Mouse (Mus musculus): ENCODE data around the gene Ablim1. TPM values are rescaled to one million over a fixed set of nuclear protein-coding genes. Genes with fewer than 3 reads are reported as not detected.

Ablim1 gene
- polyA plus RNA-seq, 1 experiment from 2014 or later: 29.2 TPM

DNA sequence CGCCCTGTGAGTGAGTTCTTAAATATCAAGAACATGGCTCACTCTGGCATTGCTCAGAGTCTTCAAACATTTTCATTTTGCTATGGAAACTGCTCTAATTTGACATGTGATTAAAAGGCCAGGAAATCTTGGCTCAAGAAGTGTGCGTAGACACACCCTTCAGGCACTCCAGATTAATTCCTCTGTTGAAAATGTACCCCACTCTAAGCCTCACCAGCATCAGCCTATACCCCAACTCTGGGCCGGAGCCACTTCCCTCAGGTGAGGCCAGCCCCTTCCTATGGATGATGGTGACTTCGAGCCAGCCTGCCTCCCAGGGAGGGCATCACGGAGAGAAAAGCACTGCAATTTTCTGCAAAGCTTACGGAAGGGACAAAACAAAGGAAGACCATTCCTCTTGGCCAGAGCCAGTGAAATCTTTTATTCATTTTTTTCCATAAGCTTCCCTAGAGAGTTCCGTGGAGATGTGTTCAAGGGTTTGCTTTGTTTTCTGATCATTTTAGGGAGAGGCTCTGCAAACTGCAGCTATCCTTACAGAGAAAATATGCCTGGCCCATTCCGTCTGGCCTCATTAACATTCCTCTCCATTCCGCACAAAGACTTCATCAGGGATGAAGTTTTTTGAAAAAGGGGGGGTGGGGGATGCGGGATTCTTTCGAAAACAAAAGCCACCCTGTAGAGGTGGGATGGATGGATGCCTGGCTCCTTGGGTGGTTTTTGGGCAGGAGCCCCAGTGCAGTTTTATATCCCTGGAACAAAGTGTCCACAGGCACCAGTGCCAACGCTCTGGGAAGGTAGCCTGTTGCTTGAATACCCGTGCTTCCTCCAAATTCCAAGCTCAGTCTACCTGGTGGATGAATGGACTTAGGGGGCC lies 236.7 kb downstream of the Ablim1 start:
- H3K9ac ChIP-seq (ENCODE audit: low read depth, low read length): no peak overlapping the region
- H3K27me3 ChIP-seq (replicated peaks; ENCODE audit: control insufficient read depth, insufficient read depth, low read length): no peaks in the 10 kb centered on the region
- H3K4me3 ChIP-seq (ENCODE audit: low read length): no peak overlapping the region
- H3K36me3 ChIP-seq (ENCODE audit: control insufficient read depth, insufficient read depth, low read length): no peaks in the 10 kb centered on the region
- no peak overlapping the region for H3K27ac ChIP-seq (ENCODE audit: low read length)
- ATAC-seq: no peak
- WGBS: 70% methylated on average over 13 of the region's 13 CpGs
- no peaks in the 10 kb centered on the region for H3K9me3 ChIP-seq (ENCODE audit: control insufficient read depth, low read length)
- H3K4me2 ChIP-seq (ENCODE audit: low read depth, low read length): no peak overlapping the region
- peaks cover 7% of the 10 kb centered on the region for H3K4me1 ChIP-seq (ENCODE audit: control insufficient read depth, insufficient read depth, low read length)

DNA sequence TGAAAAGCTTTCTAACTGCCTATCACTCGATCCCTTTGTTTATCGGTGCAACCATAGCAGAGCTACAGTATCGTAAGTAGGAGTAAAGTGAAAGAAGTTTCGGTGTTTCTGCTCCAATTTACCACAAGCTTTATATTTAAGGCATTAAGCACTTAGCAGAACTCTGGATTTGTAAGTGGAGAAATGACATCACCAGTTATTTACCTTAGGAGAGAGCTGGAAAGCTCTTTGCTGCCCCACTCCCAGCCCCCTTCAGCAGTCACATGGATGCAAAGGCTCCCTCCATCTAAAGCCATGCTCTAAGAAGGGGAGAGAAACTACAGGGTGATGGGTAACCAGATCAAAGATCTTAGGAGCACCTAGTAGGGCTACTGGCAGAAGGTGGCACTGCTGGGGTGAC lies 241.3 kb downstream of the Ablim1 start:
- no peak overlapping the region for H3K9ac ChIP-seq (ENCODE audit: low read depth, low read length)
- no peak overlapping the region for H3K27ac ChIP-seq (ENCODE audit: low read length)
- 75% methylated on average over 4 of the region's 4 CpGs for WGBS
- no peaks in the 10 kb centered on the region for H3K36me3 ChIP-seq (ENCODE audit: control insufficient read depth, insufficient read depth, low read length)
- no peak overlapping the region for H3K4me2 ChIP-seq (ENCODE audit: low read depth, low read length)
- ATAC-seq: no peak
- no peak overlapping the region for H3K4me3 ChIP-seq (ENCODE audit: low read length)
- H3K4me1 ChIP-seq (ENCODE audit: control insufficient read depth, insufficient read depth, low read length): no peaks in the 10 kb centered on the region; the same call in 1 of the 2 replicates
- H3K27me3 ChIP-seq (replicated peaks; ENCODE audit: control insufficient read depth, insufficient read depth, low read length): no peaks in the 10 kb centered on the region
- no peaks in the 10 kb centered on the region for H3K9me3 ChIP-seq (ENCODE audit: control insufficient read depth, low read length)

DNA sequence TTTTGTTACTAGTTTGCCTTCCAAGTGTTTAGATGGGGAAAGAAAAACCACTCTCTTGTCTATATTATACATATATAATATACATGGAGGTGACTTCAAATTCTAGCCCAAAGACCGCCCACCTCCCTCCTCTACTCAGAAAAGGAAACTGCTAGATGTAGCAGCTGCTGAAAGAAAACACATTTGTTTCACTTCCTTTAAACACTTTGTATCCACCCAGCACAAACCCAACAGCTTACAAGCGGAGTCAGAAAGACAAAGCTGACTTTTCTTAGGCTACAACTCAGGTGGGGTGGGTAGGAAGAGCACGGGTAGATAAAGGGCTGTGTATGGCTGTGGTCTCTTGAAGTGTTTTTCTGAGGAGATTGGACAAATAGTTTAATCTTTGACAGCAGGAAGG lies 242.0 kb downstream of the Ablim1 start:
- H3K4me3 ChIP-seq (ENCODE audit: low read length): no peak overlapping the region

DNA sequence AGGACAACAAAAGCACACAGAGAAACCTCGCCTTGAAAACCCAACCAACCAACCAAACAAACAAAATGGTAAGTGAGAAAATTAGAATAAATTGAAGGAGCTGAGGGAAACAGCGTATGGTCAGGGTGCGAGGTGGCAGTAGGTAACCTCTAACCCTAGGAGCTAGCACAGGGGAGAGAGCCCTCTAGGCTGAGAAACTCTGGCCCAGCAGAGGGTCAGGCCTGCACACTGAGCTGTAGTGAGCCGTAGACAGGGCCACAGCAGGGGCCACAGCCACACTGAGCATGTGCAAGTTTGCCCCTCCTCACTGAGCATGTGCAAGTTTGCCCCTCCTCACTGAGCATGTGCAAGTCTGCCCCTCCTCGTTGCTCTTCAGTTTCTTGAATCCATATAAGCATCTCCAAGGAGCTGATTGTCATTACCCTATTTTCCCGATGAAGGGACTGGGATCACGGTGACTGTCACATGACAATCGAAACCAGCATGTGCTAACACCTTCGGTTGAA lies 247.6 kb downstream of the Ablim1 start:
- no peak for ATAC-seq

More for the DNA sequence above, 242.0 kb downstream of the Ablim1 start:
- Histone ChIP-seq H3K9me3 (ENCODE audit: control insufficient read depth, low read length) (no peaks in the 10 kb centered on the region), H3K36me3 (ENCODE audit: control insufficient read depth, insufficient read depth, low read length) (no peaks in the 10 kb centered on the region), H3K27me3 (replicated peaks; ENCODE audit: control insufficient read depth, insufficient read depth, low read length) (no peaks in the 10 kb centered on the region), H3K4me1 (ENCODE audit: control insufficient read depth, insufficient read depth, low read length) (no peaks in the 10 kb centered on the region; the same call in 1 of the 2 replicates), H3K27ac (ENCODE audit: low read length) (no peak overlapping the region), H3K4me2 (ENCODE audit: low read depth, low read length) (no peak overlapping the region), H3K9ac (ENCODE audit: low read depth, low read length) (no peak overlapping the region)
- WGBS: 48% methylated on average over 3 of the region's 3 CpGs
- ATAC-seq: no peak

DNA sequence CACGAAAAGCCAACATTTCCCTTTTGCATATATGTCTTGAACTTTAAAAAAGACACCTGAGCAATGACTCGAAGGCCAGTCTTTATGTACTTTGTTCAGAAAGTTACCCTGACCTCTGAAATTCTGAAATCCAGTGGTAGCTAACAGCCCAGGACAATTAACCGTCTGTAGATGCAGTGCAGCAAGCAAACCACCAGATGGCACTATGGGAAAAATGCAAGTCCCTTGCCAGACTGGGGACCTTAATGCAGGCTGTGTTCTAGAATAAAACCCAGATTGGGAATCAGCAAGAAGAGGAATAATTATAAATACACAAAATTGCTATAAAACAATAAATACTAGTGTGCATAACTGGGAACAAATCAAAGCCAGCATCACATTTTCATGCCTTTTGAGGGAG lies 248.4 kb downstream of the Ablim1 start:
- Histone ChIP-seq H3K27me3 (replicated peaks; ENCODE audit: control insufficient read depth, insufficient read depth, low read length) (no peaks in the 10 kb centered on the region), H3K27ac (ENCODE audit: low read length) (no peak overlapping the region), H3K36me3 (ENCODE audit: control insufficient read depth, insufficient read depth, low read length) (no peaks in the 10 kb centered on the region), H3K9ac (ENCODE audit: low read depth, low read length) (no peak overlapping the region), H3K4me2 (ENCODE audit: low read depth, low read length) (no peak overlapping the region), H3K4me1 (ENCODE audit: control insufficient read depth, insufficient read depth, low read length) (no peaks in the 10 kb centered on the region), H3K4me3 (ENCODE audit: low read length) (no peak overlapping the region), H3K9me3 (ENCODE audit: control insufficient read depth, low read length) (no peaks in the 10 kb centered on the region)
- ATAC-seq: no peak
- 38% methylated on average over 3 of the region's 3 CpGs for WGBS

More for the DNA sequence above, 247.6 kb downstream of the Ablim1 start:
- H3K9ac ChIP-seq (ENCODE audit: low read depth, low read length): no peak overlapping the region
- H3K27ac ChIP-seq (ENCODE audit: low read length): no peak overlapping the region
- no peaks in the 10 kb centered on the region for H3K4me1 ChIP-seq (ENCODE audit: control insufficient read depth, insufficient read depth, low read length)
- H3K9me3 ChIP-seq (ENCODE audit: control insufficient read depth, low read length): no peaks in the 10 kb centered on the region
- no peak overlapping the region for H3K4me3 ChIP-seq (ENCODE audit: low read length)
- no peak overlapping the region for H3K4me2 ChIP-seq (ENCODE audit: low read depth, low read length)
- no peaks in the 10 kb centered on the region for H3K27me3 ChIP-seq (replicated peaks; ENCODE audit: control insufficient read depth, insufficient read depth, low read length)
- 91% methylated on average over 9 of the region's 9 CpGs for WGBS
- no peaks in the 10 kb centered on the region for H3K36me3 ChIP-seq (ENCODE audit: control insufficient read depth, insufficient read depth, low read length)

DNA sequence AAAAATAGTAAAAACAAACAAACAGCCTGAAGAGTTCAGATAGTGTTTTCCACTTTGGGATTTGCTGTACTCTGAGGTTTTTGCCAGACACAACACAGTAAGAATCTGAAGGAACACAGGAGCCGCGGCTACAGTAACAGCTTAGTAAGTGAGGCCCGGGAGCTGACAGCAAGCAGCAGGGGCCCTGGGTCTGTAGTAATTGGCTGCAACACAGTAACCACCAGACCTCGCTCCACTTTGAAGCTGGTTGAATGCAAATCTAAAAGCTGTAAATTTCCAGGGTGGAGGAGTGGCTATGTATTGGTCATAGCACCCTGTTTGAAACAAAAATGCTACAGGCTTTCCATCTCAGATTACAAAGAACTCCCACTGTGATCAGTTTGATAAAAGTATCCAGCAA lies 252.0 kb downstream of the Ablim1 start:
- H3K4me3 ChIP-seq (ENCODE audit: low read length): no peak overlapping the region
- peaks cover 3% of the 10 kb centered on the region for H3K36me3 ChIP-seq (ENCODE audit: control insufficient read depth, insufficient read depth, low read length)
- H3K4me2 ChIP-seq (ENCODE audit: low read depth, low read length): no peak overlapping the region
- 73% methylated on average over 4 of the region's 4 CpGs for WGBS
- no peak overlapping the region for H3K27ac ChIP-seq (ENCODE audit: low read length)
- H3K9me3 ChIP-seq (ENCODE audit: control insufficient read depth, low read length): peaks cover 2% of the 10 kb centered on the region; the same call in 1 of the 2 replicates
- H3K9ac ChIP-seq (ENCODE audit: low read depth, low read length): no peak overlapping the region
- H3K27me3 ChIP-seq (replicated peaks; ENCODE audit: control insufficient read depth, insufficient read depth, low read length): no peaks in the 10 kb centered on the region
- no peaks in the 10 kb centered on the region for H3K4me1 ChIP-seq (ENCODE audit: control insufficient read depth, insufficient read depth, low read length)
- ATAC-seq: no peak

DNA sequence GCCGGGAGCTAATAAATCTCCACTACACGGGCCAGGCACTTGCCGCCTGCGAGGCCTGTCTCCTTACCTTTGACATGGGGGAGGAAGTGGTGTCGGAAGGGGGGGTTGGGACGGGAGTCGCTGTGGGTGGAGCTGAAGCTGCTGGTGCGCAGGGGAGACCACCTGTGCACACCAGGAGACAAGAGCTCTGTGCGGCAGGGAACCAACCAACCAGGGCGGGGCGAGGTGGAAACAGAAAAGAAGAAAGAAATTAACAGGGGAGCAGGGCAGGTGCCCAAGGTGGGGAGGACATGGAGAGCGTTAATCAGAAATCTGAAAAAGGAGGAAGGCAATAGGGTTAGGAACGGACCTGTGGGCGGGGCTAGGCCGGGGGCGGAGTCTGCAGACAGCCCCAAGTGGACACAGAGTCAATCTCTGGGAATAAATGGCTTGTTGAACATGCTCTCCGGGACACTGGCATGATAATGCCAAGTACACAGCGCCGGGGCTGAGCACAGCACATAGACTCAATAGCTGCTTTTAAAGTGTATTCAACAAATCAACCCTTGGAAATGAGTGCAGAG lies 255.6 kb downstream of the Ablim1 start:
- Histone ChIP-seq H3K9ac (ENCODE audit: low read depth, low read length) (no peak overlapping the region), H3K9me3 (ENCODE audit: control insufficient read depth, low read length) (peaks cover 5% of the 10 kb centered on the region; the same call in 1 of the 2 replicates), H3K27ac (ENCODE audit: low read length) (no peak overlapping the region), H3K27me3 (replicated peaks; ENCODE audit: control insufficient read depth, insufficient read depth, low read length) (no peaks in the 10 kb centered on the region), H3K36me3 (ENCODE audit: control insufficient read depth, insufficient read depth, low read length) (peaks cover 6% of the 10 kb centered on the region), H3K4me1 (ENCODE audit: control insufficient read depth, insufficient read depth, low read length) (no peaks in the 10 kb centered on the region), H3K4me3 (ENCODE audit: low read length) (no peak overlapping the region), H3K4me2 (ENCODE audit: low read depth, low read length) (no peak overlapping the region)
- 48% methylated on average over 19 of the region's 19 CpGs for WGBS
- no peak for ATAC-seq

DNA sequence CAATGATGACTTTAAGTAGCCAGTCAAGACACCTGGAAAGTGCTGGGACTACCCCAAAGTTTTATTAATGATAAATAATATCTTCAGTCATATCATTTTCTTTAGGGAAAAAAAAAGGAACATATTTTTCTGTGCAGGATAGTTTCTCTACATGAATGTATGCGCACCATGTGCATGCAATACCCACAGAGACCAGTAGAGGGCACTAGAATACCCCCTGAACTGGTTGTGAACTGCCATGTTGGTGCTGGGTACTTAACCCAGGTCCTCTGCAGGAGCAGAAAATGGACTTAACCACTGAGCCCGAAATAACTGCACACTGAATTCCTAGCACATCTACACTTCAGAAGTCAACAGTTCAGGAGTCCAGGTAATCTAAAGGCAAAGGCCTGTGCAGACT lies 257.2 kb downstream of the Ablim1 start:
- Histone ChIP-seq H3K9me3 (ENCODE audit: control insufficient read depth, low read length) (peaks cover 5% of the 10 kb centered on the region; the same call in 1 of the 2 replicates), H3K4me1 (ENCODE audit: control insufficient read depth, insufficient read depth, low read length) (no peaks in the 10 kb centered on the region), H3K27me3 (replicated peaks; ENCODE audit: control insufficient read depth, insufficient read depth, low read length) (no peaks in the 10 kb centered on the region), H3K4me2 (ENCODE audit: low read depth, low read length) (no peak overlapping the region), H3K27ac (ENCODE audit: low read length) (no peak overlapping the region), H3K36me3 (ENCODE audit: control insufficient read depth, insufficient read depth, low read length) (peaks cover 6% of the 10 kb centered on the region), H3K9ac (ENCODE audit: low read depth, low read length) (no peak overlapping the region), H3K4me3 (ENCODE audit: low read length) (no peak overlapping the region)
- ATAC-seq: no peak
- 95% methylated on average over 2 of the region's 2 CpGs for WGBS

DNA sequence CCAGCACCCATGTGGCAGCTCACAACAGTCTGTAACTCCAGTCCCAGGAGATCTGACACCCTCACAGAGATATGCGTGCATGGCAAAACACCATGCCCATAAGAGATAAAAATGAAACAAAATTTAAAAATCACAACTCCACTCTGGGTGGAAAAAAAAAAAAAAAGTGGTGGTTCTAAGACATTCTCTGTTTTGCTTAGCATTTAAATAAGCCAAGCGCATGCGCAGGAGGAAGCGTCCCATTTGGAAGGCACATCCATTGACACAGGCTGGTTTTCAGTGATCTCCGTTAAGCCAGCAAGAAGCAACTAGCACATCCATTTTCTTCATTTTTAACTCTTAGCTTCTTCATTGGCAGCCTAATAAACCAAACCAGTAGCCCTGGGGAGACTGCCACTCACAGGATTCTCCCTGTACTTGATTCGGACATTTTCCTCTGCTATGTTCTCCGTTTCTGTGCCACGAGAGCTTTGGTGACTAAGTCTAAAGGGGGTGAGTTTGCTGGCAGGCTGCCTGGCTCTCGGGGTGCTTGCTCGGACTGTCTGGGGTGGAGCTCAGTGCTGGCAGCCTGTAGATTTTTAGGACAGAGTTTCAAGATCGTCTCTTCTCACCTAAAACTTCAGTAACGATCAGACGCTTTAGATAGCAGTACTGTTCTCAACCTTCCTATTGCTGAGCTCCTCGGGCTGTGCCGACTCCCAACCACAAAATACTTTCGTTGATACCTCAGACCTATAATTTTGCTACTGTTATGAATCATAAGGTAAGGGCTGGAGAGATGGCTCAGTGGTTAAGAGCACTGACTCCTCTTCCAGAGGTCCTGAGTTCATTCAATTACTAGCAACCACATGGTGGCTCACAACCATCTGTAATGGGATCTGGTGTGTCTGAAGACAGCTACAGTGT lies 259.3 kb downstream of the Ablim1 start:
- Histone ChIP-seq H3K27ac (ENCODE audit: low read length) (no peak overlapping the region), H3K4me1 (ENCODE audit: control insufficient read depth, insufficient read depth, low read length) (no peaks in the 10 kb centered on the region), H3K27me3 (replicated peaks; ENCODE audit: control insufficient read depth, insufficient read depth, low read length) (no peaks in the 10 kb centered on the region), H3K9ac (ENCODE audit: low read depth, low read length) (no peak overlapping the region), H3K4me2 (ENCODE audit: low read depth, low read length) (no peak overlapping the region), H3K36me3 (ENCODE audit: control insufficient read depth, insufficient read depth, low read length) (peaks cover 6% of the 10 kb centered on the region), H3K9me3 (ENCODE audit: control insufficient read depth, low read length) (peaks cover 5% of the 10 kb centered on the region; the same call in 1 of the 2 replicates), H3K4me3 (ENCODE audit: low read length) (no peak overlapping the region)
- no peak for ATAC-seq
- WGBS: 90% methylated on average over 16 of the region's 16 CpGs

All from intestine, embryonic 16.5 days (tissue).